Mouse (Mus musculus): ENCODE data around the gene Tph1. TPM values are rescaled to one million over a fixed set of nuclear protein-coding genes. Genes with fewer than 3 reads are reported as not detected.

The Tph1 gene
- total RNA-seq, 4 experiments from 2014 or later, result not detected

DNA sequence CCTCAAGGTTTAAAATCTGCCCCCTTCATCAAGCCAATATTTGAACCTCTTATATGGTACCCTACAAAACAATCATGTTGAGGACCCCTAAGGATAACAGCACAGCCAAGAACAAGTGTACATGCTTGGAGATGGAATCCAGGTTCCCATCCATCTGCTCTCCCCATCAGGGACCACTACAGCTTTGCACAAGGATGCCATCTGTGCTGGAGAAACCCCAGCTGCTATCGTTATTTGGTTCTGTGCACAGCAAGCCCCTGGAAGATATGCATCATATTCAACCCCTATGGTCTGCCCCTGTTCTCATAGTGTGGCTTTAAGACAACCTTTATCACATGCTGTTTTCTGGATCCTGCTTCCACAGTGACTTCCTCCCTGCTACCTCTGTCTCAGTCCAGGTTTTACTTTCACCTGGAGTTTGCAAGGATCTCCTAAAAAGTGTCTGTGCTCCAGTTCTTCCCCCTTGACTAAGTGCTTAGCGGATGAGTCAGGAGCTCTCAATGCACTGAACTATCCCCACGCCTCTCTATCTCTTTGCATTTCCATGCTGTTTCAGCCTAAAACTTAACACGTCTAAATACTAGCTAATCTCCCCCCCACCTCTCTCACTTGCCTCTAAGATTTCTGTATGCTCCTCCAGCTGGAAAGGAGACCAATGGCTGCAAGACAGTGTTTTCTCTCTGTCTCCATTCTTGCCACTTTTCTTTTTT lies 23.8 kb downstream of the Tph1 start:
- no peak for DNase-seq

GRCm38 (mm10) chr7:46643172-46643571 lies 29.2 kb downstream of the Tph1 start:
- DNase-seq, result no peak

DNA sequence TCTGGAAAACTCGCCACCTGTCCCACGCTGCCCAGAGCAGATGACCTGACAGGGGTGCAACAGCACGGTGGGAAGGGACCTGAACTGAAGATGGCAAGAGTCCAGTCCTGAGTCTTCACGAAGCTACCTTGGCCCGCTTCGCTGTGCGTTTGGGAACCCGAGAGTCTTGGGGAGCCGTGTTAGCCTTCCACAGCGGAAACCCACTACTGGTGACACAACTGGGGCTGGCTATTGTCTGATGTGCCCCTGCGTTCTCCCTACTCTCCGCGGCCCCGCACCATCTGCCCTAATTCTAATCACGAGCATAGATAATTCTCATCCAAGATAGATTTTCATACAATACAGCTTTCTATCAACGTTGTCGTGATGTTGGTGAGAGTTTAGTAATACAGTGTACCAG lies 32.3 kb downstream of the Tph1 start:
- DNase-seq, result no peak

- peak; percentile 93 for DNase-seq
Observed at GRCm38 (mm10) chr7:46639692-46640031, 32.7 kb downstream of the Tph1 start, which contains the start of gene Sergef. Gene Sergef, minus strand, starts transcription at chr7:46639807.

DNA sequence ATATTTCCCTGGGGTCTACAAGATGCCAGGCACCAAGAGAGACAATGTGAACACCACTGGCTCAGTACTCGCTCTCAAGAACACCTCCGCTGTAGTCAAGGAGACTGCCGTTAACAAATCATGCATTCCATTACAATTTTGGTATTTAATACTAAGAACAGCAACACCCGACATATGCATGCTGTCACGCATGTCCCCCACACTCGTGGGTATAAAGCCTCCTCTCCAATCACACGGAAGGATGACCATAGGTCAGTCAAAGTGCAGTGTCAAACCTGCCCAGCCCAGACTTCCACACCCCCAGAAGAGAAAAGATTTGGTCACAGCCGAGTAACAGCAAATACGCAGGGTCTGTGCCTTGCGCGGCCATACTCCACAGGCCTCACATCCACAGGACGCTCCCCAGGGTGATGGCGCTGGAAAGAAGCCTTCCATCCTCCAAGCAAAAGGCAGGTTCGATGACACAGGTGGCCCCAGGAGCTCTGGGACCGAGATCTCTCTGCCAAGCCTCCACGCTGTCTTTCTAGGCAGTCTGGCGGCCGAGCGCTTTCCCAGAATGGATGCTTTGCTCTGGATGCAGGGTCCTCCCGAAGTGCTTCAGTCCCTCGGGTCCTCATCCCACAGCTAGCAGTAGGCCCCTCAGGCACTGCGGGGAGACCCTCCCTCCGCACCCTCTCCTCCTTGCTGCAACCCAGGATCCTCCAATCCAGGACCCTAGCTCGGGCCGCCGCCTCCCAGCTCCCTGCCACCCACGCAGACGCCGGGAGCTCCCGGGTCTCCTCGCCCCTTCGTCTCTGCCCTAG lies 33.2 kb downstream of the Tph1 start:
- no peak for DNase-seq

DNA sequence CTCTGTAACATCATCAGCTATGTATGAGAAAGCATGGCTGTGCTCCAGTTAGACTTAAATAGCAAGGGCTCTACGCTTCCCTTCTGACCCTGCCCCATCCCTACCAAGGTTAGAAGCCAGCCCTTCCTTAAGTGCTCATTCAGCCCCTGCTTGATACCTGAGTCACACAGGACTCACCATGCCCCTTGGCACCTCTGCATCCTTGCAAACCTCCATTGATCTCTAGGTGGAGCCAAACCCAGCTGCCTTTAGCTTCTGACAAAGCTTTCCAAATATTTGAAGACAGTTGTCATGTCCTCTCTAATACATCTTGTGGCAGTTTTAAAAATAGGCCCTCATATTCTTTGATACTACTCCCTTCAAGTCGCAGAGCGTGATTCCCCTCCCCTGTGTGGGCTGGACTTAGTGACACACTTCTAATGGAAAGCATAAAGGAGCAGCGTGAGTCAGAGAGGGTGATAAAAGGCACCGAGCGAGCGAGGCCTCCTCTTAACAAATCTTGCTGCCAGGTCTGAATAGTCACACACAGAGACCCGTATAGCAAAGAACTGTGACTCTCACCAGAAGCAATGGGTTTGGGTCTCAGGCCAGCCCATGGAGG lies 43.9 kb downstream of the Tph1 start:
- DNase-seq, result peak; percentile 64

DNA sequence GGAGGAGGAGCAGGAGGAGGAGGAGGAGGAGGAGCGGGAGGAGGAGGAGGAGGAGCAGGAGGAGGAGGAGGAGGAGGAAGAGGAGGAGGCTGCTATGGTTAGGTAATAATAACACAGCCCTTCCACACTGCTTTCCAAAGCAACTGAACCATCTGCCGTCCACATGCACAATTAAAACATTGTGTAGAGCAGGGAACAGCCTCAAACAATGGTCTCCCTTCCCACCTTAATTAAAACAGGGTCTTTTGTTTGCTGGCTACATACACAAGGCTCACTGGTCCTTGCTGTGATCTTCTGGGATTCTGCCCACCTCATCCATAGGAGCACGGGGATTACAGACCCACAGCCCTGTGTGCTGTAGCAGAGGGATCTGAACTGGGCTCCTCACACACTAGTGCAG lies 48.4 kb downstream of the Tph1 start:
- DNase-seq, result no peak

DNA sequence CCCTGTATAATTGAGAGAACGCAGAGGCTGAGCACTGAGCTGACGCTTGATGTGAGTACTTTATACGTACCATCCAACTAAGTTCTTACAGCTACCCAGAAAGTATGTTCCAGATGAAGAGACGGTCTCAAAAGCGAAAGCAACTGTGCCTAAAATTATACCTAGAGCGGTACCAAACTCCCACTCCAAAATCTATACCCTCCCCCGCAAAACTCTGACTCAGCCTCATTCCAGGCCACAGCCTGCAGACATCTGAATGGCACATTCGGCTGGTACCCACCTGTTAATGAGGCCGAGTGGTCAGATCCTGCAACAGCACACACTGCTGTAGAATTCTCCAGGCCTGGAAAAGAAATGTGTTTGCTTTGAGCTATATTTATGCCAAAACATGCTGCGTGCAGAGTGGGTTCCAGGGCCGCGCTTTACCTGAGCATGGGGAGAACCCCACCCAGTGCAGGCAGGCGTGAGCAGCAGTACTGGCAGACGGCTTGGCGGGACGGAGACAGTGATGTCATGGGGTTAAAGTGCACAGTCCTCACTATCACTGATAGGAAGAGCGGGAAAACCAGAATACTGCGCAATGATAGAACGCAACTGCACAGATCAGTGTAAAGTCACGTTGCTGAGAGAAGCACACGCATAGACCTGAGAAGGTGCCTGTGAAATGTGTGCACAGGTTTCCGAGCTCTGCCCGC lies 53.8 kb downstream of the Tph1 start:
- DNase-seq, result no peak

DNA sequence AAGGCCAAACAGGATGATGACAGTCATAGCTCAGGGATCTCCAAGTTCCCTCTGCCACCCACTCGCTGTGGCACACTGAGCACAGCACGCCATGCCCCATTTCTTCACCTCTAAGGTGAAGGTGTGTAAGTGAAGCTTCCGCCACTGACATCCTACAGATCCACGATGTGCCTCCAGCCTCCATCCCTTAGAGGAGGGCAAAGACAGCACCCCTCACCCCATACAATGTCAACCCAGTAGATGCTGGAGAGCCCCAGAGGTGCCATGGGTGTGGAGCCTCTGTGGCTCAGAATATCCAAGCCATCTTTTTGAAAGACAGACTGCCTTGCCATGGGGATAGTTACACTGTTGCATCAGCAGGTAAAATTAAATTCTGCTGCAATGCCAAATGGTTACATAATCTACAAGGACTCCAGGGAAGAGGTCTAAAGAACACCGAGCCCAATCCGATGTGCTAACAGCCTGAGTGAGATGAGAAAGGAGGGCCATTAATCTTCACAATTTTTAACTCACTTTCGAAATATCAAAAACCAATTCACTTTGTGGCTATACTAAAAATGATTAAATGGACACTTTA lies 55.8 kb downstream of the Tph1 start:
- no peak for DNase-seq

GRCm38 (mm10) chr7:46615256-46615977 lies 56.9 kb downstream of the Tph1 start:
- peak; percentile 91 for DNase-seq

GRCm38 (mm10) chr7:46614263-46614662 lies 58.1 kb downstream of the Tph1 start:
- DNase-seq, result peak; percentile 56

- no peak for DNase-seq
Observed at GRCm38 (mm10) chr7:46613091-46613490, 59.2 kb downstream of the Tph1 start.

DNA sequence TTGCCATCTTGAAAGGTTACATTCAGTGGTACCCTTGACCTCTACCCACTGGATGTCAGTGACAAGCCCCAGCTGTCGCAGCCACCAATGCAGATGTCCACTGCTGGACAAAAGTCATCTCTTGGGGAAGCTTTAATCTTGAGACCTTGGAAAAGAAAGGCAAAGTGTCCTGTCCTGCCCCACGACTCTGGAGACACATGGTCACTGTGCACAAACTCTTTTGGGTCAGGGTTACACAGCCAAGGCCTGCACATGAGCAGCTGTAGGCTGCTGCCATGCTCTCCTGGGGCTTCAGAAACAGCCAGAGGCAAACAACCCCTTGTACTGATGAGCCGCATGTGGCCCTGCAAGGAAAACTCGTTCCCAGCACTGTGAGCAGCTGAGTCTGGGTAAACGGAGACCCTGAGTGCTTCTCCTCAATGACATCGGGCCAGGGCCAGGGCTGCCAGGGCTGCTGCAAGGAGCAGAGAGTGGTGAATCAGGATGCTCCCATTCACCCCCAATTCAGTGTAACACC lies 59.9 kb downstream of the Tph1 start:
- peak; percentile 61 for DNase-seq

- DNase-seq, result peak; percentile 77
Observed at GRCm38 (mm10) chr7:46611970-46612369, 60.4 kb downstream of the Tph1 start.

GRCm38 (mm10) chr7:46609317-46609716 lies 63.0 kb downstream of the Tph1 start:
- DNase-seq, result no peak

DNA sequence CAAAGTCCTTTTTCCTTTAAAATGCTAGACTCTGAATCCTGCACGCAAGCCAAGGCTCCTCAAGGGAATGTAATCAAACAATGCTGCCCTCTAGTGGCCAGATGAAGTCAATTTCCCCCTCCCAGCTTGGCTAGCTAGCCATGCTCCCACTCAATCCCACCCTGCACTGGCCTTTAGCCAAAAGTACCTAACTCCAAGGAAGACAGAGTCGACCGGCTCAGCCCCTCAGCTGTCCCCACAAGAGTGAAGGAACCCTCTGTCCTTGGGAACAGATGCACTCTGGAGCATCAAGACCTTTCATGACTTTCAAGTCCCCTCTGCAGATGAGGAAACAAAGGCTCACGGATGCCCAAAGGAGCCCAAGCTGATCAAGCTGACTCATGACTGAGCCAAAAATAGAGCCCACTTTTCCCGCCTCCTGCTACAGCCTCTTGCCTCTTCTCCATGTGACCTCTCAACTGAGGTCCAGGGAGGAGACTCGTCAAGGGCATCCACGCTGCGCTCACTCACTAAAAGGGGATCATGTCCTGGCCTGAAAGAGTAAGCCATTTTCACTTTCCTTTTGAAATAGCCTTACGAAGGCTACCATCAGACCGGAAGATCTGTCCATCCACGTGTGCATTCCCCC lies 64.8 kb downstream of the Tph1 start:
- DNase-seq, result peak; percentile 53

GRCm38 (mm10) chr7:46607031-46607426 lies 65.3 kb downstream of the Tph1 start:
- no peak for DNase-seq

DNA sequence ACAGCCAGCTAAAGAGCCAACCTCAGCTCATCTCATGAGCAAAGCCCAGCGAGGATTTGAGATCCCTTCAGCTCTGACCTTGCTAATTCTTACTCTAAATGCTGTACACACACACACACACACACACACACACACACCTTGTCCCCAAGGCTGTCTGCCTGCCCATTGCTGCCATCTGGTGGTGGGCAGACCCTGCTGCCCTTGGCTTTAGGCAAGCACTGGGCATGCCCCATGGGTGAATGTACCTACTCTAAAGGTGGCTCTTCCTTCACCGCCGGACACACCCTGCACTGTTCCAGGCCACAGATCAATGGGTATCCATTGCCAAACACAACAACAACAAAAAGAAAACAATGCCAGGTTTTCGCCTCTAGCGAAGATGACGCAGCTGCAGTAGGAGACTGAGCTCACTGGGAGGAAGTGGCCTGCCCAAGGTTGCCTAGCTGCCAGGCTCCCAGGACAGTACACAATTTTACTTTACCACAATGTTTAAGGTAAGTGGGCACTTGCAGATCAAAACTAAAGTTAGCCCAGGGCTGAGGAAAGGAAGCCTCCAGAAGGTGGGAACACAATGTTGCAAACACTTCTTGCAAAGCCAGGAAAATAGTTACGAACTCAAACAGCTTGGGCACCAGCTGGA lies 65.8 kb downstream of the Tph1 start:
- DNase-seq, result peak; percentile 61

DNA sequence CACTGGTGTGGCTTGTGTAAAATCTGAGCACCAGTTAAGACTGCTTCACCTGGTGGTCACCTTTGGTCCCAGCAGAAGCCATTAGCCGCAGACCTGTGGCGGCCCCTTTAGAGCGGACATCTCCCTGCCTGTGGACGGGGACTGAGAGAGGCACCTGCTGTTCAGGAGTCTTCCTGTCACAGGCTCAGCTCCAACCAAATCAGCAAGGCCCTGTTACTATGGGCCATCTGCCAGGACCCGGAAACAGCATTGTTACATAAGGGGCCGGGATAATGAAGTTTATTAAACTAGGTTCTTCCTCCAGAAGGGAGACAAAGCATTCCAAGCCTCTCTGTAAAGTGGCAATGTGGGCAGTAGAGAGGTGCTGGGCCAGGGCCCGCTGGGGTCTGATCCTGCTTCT lies 69.3 kb downstream of the Tph1 start:
- no peak for DNase-seq

DNA sequence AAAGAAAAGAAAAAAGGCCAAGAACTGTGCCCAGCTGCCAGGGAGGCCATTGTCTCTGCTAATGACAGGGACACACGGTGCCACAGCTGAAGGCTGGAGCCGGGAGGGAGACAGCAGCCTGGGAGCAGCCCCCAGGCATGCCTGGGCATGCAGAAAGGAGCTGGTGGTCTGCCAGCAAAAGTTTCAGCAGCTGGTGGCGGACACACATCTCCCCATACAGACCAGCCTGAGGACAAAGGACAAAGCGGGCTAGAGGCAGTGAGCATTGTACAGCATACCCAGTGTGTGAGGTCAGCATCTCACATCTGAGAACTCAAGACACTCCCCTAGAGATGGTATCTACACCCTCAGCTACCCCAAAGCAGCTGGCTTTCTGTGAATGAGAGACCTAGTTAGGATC lies 70.3 kb downstream of the Tph1 start:
- no peak for DNase-seq

DNA sequence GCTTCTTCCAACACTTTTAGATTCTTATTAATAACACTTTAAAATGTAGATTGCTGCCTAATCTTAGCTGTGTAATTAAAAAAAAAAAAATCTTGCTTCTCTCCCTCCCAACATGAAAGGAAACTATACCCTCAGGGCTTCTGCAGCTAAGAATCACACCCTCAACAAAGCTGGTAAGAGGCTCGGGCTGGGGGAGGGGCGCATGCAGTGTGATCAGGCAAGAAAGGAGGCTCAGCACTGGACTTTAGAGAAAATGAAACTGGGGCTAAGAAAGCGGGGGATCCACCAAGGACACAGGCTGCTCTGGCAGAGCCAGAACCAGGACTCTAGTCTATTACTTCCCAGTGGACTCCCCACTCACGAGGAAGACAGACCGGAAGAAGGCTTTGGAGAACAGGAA lies 71.2 kb downstream of the Tph1 start:
- no peak for DNase-seq

All from adrenal gland, adult 8-10 months (tissue).